Mouse (Mus musculus): Measurements from ENCODE around the gene Dok1. TPM values are rescaled to one million over a fixed set of nuclear protein-coding genes. Genes with fewer than 3 reads are reported as not detected.

Dok1 gene
- polyA plus RNA-seq, 1 experiment from 2014 or later = 4.8 TPM

- WGBS = 48% methylated on average over 1 of the region's 1 CpGs
- H3K27ac ChIP-seq (ENCODE audit: low read depth, low read length) = no peak overlapping the region
- no peaks in the 10 kb centered on the region for H3K27me3 ChIP-seq (ENCODE audit: control insufficient read depth, insufficient read depth, low read length)
- DNase-seq (ENCODE audit: low spot score) (no peak), ATAC-seq (replicated peaks; ENCODE audit: low FRiP score) (no peak)
- H3K4me2 ChIP-seq (ENCODE audit: low read depth, low read length, severe bottlenecking) = no peak overlapping the region
- H3K9ac ChIP-seq (ENCODE audit: low read length) = no peak overlapping the region
- peaks cover 5% of the 10 kb centered on the region; the same call in 1 of the 2 replicates for H3K4me1 ChIP-seq (replicated peaks; ENCODE audit: control insufficient read depth, insufficient read depth, low read length)
- no peaks in the 10 kb centered on the region for H3K9me3 ChIP-seq (ENCODE audit: control insufficient read depth, low read length)
- no peak overlapping the region for H3K4me3 ChIP-seq (ENCODE audit: low read depth, low read length)
- H3K36me3 ChIP-seq (ENCODE audit: control insufficient read depth, insufficient read depth, low read length) = no peaks in the 10 kb centered on the region
These were observed 39.6 kb downstream of the Dok1 start for GRCm38 (mm10) chr6:82993696-82994095.

- H3K27ac ChIP-seq (ENCODE audit: low read depth, low read length) = no peak overlapping the region
- H3K4me2 ChIP-seq (ENCODE audit: low read depth, low read length, severe bottlenecking) = no peak overlapping the region
- DNase-seq (ENCODE audit: low spot score) (no peak), ATAC-seq (replicated peaks; ENCODE audit: low FRiP score) (no peak)
- 56% methylated on average over 9 of the region's 9 CpGs for WGBS
- H3K36me3 ChIP-seq (ENCODE audit: control insufficient read depth, insufficient read depth, low read length) = no peaks in the 10 kb centered on the region
- no peaks in the 10 kb centered on the region for H3K27me3 ChIP-seq (ENCODE audit: control insufficient read depth, insufficient read depth, low read length)
- H3K9me3 ChIP-seq (ENCODE audit: control insufficient read depth, low read length) = no peaks in the 10 kb centered on the region
- H3K4me1 ChIP-seq (replicated peaks; ENCODE audit: control insufficient read depth, insufficient read depth, low read length) = no peaks in the 10 kb centered on the region
- H3K4me3 ChIP-seq (ENCODE audit: low read depth, low read length) = no peak overlapping the region
- no peak overlapping the region for H3K9ac ChIP-seq (ENCODE audit: low read length)
These were observed 45.8 kb downstream of the Dok1 start for GRCm38 (mm10) chr6:82987411-82987971.

Small RNA genes within 50 kb of the gene (microRNA-seq; reads per million reads assigned to microRNA genes)
- not detected for gene Mir7040 (ENCODE audit: insufficient number of aligned reads)

Other genes with a start within 250 kb of the Dok1 start
- gene Sema4f, start 93.7 kb downstream of the Dok1 start, polyA plus RNA-seq (2014; fragmentation: Nextera tagmentation; extraction: Ambion mirVana) = 2.0 and 2.2 TPM in 2 replicates
- gene M1ap, start 86.6 kb downstream of the Dok1 start, polyA plus RNA-seq (2014; fragmentation: Nextera tagmentation; extraction: Ambion mirVana) = 0.35 and 0.39 TPM in 2 replicates
- gene Loxl3, start 702 bp upstream of the Dok1 start, polyA plus RNA-seq (2014; fragmentation: Nextera tagmentation; extraction: Ambion mirVana) = 9.2 and 9.9 TPM in 2 replicates
- 124 and 125 TPM in 2 replicates for gene Aup1, start 21.1 kb upstream of the Dok1 start, polyA plus RNA-seq (2014; fragmentation: Nextera tagmentation; extraction: Ambion mirVana)
- gene Htra2, start 21.8 kb upstream of the Dok1 start, polyA plus RNA-seq (2014; fragmentation: Nextera tagmentation; extraction: Ambion mirVana) = 30.1 and 32.5 TPM in 2 replicates
- 0.85 and 1.3 TPM in 2 replicates for gene Dqx1, start 24.4 kb upstream of the Dok1 start, polyA plus RNA-seq (2014; fragmentation: Nextera tagmentation; extraction: Ambion mirVana)
- not detected in 2 replicates for gene Tlx2, start 36.8 kb upstream of the Dok1 start, polyA plus RNA-seq (2014; fragmentation: Nextera tagmentation; extraction: Ambion mirVana)
- 34.3 and 36.4 TPM in 2 replicates for gene Pcgf1, start 44.4 kb upstream of the Dok1 start, polyA plus RNA-seq (2014; fragmentation: Nextera tagmentation; extraction: Ambion mirVana)
- 0.40 TPM in 1 of 2 replicates, not detected in the other for gene Lbx2, start 52.9 kb upstream of the Dok1 start, polyA plus RNA-seq (2014; fragmentation: Nextera tagmentation; extraction: Ambion mirVana)
- gene Ccdc142, start 68.1 kb upstream of the Dok1 start, polyA plus RNA-seq (2014; fragmentation: Nextera tagmentation; extraction: Ambion mirVana) = 2.8 and 3.0 TPM in 2 replicates
- gene Gm42688, start 68.1 kb upstream of the Dok1 start, polyA plus RNA-seq (2014; fragmentation: Nextera tagmentation; extraction: Ambion mirVana) = 2.5 and 3.0 TPM in 2 replicates
- gene Mrpl53, start 75.6 kb upstream of the Dok1 start, polyA plus RNA-seq (2014; fragmentation: Nextera tagmentation; extraction: Ambion mirVana) = 116 and 123 TPM in 2 replicates
- 37.1 and 39.0 TPM in 2 replicates for gene Mogs, start 82.0 kb upstream of the Dok1 start, polyA plus RNA-seq (2014; fragmentation: Nextera tagmentation; extraction: Ambion mirVana)
- gene Wbp1, start 88.1 kb upstream of the Dok1 start, polyA plus RNA-seq (2014; fragmentation: Nextera tagmentation; extraction: Ambion mirVana) = 141 and 154 TPM in 2 replicates
- gene Ino80b, start 92.0 kb upstream of the Dok1 start, polyA plus RNA-seq (2014; fragmentation: Nextera tagmentation; extraction: Ambion mirVana) = 20.0 and 27.7 TPM in 2 replicates
- 17.8 and 23.0 TPM in 2 replicates for gene Rtkn, start 102.0 kb upstream of the Dok1 start, polyA plus RNA-seq (2014; fragmentation: Nextera tagmentation; extraction: Ambion mirVana)
- 12.6 and 15.6 TPM in 2 replicates for gene Wdr54, start 122.9 kb upstream of the Dok1 start, polyA plus RNA-seq (2014; fragmentation: Nextera tagmentation; extraction: Ambion mirVana)
- gene 1700003E16Rik, start 122.9 kb upstream of the Dok1 start, polyA plus RNA-seq (2014; fragmentation: Nextera tagmentation; extraction: Ambion mirVana) = 1.2 and 1.9 TPM in 2 replicates
- gene Dctn1, start 132.4 kb upstream of the Dok1 start, polyA plus RNA-seq (2014; fragmentation: Nextera tagmentation; extraction: Ambion mirVana) = 99.6 and 104 TPM in 2 replicates
- gene Slc4a5, start 186.4 kb upstream of the Dok1 start, polyA plus RNA-seq (2014; fragmentation: Nextera tagmentation; extraction: Ambion mirVana) = 0.35 and 0.84 TPM in 2 replicates